Mouse (Mus musculus): ENCODE data around the gene Stk11. TPM values are rescaled to one million over a fixed set of nuclear protein-coding genes. Genes with fewer than 3 reads are reported as not detected.
A peak's percentile ranks its signal among the peaks of the same experiment; 100 is the strongest.

Stk11 gene
- polyA plus RNA-seq, 1 experiment from 2014 or later: 18.3 TPM

DNA sequence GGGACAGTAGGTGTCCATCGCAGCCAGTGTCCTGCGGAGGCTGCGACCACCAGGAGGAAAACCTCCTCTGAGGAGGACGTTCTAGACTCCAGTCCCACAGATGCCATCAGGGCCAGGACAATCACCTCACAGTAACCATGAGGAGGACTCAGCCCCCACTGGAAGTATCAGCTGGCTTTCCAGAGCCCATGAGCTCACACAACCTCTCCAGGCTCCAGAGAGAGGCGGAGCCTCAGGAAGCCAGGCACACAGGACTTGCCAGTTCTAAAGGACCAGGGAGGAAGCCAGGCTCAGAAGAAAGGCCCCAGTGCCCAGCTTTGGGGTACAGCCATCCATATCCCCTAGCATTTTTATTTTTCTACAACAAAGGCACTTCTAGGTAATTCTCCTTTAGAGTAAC is 20.1 kb upstream of the Stk11 start:
- no peak overlapping the region for H3K9ac ChIP-seq
- no peak overlapping the region for H3K4me3 ChIP-seq (replicated peaks)
- peaks cover 87% of the 10 kb centered on the region for H3K4me1 ChIP-seq (replicated peaks)
- peak overlapping the region; percentile 88; the same call in 1 of the 2 replicates for H3K27ac ChIP-seq
- H3K36me3 ChIP-seq: peaks cover 20% of the 10 kb centered on the region
- no peaks in the 10 kb centered on the region for H3K27me3 ChIP-seq
- 86% methylated on average over 5 of the region's 5 CpGs for WGBS (ENCODE audit: insufficient replicate concordance)
- DNase-seq (no peak), ATAC-seq (ENCODE audit: low read depth) (no peak)
- H3K9me3 ChIP-seq (replicated peaks): no peaks in the 10 kb centered on the region
- H3K4me2 ChIP-seq: no peak overlapping the region

DNA sequence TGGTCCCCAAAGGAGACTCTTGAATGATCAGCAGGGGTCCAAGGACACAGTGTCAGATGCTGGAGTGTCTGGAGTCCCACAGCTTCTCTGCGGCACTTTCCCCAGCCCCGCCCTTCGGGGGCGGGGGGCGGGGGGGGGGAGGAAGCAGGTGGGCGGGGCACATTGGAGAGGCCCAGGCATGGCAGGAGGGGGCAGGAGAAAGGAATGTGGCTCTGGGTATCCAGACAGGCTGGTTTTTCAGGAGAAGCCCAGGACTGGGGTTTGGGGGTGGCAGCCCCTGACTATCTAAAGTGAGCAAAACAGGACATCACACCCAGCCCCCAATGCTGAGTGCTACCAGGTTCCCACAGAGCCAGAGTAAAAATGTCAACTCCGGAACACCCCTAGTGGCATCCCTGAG is 18.3 kb upstream of the Stk11 start:
- DNase-seq: no peak

DNA sequence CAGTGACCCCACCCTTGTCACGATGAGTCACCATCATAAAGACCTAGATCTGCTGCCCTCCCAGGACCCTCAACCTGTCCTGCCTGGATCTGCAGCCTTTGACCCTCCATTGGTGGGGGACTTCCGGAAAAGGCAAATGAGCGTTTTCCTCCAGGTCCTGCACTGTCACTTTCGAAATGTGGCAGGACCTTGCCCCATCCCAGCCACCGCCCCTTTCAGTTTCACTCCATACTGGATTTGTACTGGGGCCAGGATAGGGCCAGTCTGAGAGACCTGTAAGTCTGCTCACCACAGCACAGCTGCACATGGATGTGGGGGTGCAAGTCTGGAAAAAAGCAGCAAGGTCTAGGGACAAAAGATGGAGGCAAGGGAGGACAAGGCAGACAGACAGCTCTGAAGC is 17.0 kb upstream of the Stk11 start:
- WGBS (ENCODE audit: insufficient replicate concordance): 61% methylated on average over 5 of the region's 5 CpGs
- no peaks in the 10 kb centered on the region for H3K27me3 ChIP-seq
- H3K4me3 ChIP-seq (replicated peaks): no peak overlapping the region; the same call in 1 of the 2 replicates
- H3K27ac ChIP-seq: peak overlapping the region; percentile 88
- ATAC-seq (ENCODE audit: low read depth) (no peak), DNase-seq (no peak)
- H3K4me1 ChIP-seq (replicated peaks): peaks cover 93% of the 10 kb centered on the region
- H3K9me3 ChIP-seq (replicated peaks): no peaks in the 10 kb centered on the region
- H3K4me2 ChIP-seq: peak overlapping the region; percentile 40
- H3K36me3 ChIP-seq: 0 out of 2 replicates have a peak, but pooled peaks cover 9% of the 10 kb centered on the region
- peak overlapping the region; percentile 52 for H3K9ac ChIP-seq

More for the DNA sequence above, 18.3 kb upstream of the Stk11 start:
- Histone ChIP-seq H3K36me3 (peaks cover 15% of the 10 kb centered on the region), H3K4me2 (peak overlapping the region; percentile 39), H3K4me3 (replicated peaks) (no peak overlapping the region), H3K4me1 (replicated peaks) (peaks cover 93% of the 10 kb centered on the region), H3K9ac (peak overlapping the region; percentile 50; the same call in 1 of the 2 replicates), H3K27me3 (no peaks in the 10 kb centered on the region), H3K27ac (peak overlapping the region; percentile 88), H3K9me3 (replicated peaks) (no peaks in the 10 kb centered on the region)
- ATAC-seq (ENCODE audit: low read depth): peak; percentile 20; the same call in 1 of the 2 replicates
- 17% methylated on average over 7 of the region's 7 CpGs for WGBS (ENCODE audit: insufficient replicate concordance)

DNA sequence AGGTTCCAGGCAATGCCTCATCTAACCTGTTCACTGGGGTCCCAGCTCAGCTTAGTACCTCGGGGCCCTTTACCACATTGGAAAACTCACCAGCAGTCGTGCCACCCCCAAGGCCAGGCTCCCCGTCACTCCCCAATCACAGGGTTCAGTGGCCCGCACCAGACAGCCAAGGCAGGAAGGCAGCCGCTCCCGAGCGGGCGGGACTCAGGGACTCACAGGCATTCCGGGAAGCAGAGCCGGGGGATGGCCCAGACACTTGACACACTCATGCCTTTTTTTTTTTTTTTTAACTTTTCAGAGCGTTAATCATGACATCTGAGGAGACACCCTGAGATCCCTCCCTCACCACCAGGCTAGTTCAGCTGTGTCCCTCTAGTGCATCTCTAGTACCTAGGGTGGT is 14.6 kb upstream of the Stk11 start:
- peaks cover 93% of the 10 kb centered on the region for H3K4me1 ChIP-seq (replicated peaks)
- H3K4me2 ChIP-seq: peak overlapping the region; percentile 89
- 46% methylated on average over 11 of the region's 11 CpGs for WGBS (ENCODE audit: insufficient replicate concordance)
- peak overlapping the region; percentile 88 for H3K27ac ChIP-seq
- H3K9me3 ChIP-seq (replicated peaks): no peaks in the 10 kb centered on the region
- ATAC-seq (ENCODE audit: low read depth): no peak
- H3K27me3 ChIP-seq: no peaks in the 10 kb centered on the region
- DNase-seq: no peak
- peak overlapping the region; percentile 98 for H3K9ac ChIP-seq
- H3K4me3 ChIP-seq (replicated peaks): peak overlapping the region; percentile 92
- 0 out of 2 replicates have a peak, but pooled peaks cover 4% of the 10 kb centered on the region for H3K36me3 ChIP-seq

DNA sequence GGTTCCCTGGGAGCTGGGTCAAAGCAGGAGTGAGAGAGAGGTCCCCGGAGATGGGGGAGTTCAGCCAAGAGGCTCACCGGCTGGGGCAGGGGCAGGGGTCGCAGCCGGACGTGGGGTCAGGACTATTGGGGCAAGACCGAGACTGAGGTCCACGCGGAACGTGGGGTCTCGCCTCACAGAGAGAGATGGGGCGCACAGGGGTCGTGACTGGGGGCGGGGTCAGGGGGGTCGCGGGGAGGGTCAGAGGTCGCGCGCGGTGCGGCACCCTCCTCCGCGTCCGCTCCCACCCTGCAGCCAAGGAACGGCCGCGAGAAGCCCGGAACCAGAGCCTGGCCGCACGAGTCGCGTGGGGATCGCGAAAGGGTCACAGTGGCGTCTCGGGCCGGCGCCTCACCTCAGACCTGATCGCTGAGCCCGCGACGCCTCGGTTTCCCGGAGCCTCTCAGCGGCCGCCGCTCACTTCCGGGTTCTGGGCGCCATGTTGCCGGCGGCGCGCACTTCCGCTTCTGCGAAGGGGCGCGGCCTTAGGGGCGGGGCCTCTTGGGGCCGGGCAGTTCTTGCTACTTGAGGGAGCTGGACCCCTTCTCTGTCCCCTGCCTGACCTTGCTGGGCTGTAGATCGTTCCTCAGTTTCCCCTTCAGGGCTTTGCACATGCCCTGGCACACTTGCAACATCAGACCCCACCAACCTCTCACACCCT is 13.2 kb upstream of the Stk11 start:
- peak overlapping the region; percentile 98 for H3K9ac ChIP-seq
- DNase-seq (peak; percentile 86), ATAC-seq (ENCODE audit: low read depth) (peak; percentile 76)
- H3K4me2 ChIP-seq: peak overlapping the region; percentile 89
- H3K4me3 ChIP-seq (replicated peaks): peak overlapping the region; percentile 92
- H3K36me3 ChIP-seq: 0 out of 2 replicates have a peak, but pooled peaks cover 4% of the 10 kb centered on the region
- H3K9me3 ChIP-seq (replicated peaks): no peaks in the 10 kb centered on the region
- H3K27me3 ChIP-seq: no peaks in the 10 kb centered on the region
- peak overlapping the region; percentile 88 for H3K27ac ChIP-seq
- under 1% methylated on average over 48 of the region's 59 CpGs for WGBS (ENCODE audit: insufficient replicate concordance)
- peaks cover 85% of the 10 kb centered on the region for H3K4me1 ChIP-seq (replicated peaks)

DNA sequence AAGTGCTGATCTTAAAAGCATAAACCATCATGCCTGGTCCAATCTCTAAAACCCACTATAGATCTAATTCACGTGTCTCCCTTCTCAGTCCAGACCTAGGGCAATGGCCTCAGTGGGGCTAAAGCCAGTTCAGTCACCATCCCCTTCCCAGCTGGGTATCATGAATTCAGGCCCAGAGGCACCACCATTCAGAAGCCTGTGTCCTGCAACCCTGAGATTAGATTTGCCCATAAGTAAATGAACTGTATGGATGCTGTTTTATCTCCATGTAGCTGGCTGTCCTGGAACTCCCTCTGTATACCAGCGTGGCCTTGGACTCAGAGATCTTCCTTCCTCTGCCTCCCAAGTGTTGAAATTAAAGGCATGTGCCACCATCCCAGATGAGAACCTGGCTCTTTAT is 12.6 kb upstream of the Stk11 start:
- 55% methylated on average over 2 of the region's 2 CpGs for WGBS (ENCODE audit: insufficient replicate concordance)
- peaks cover 84% of the 10 kb centered on the region for H3K4me1 ChIP-seq (replicated peaks)
- 0 out of 2 replicates have a peak, but pooled peaks cover 4% of the 10 kb centered on the region for H3K36me3 ChIP-seq
- H3K9me3 ChIP-seq (replicated peaks): no peaks in the 10 kb centered on the region
- H3K9ac ChIP-seq: peak overlapping the region; percentile 98
- peak; percentile 69 for ATAC-seq (ENCODE audit: low read depth)
- no peaks in the 10 kb centered on the region for H3K27me3 ChIP-seq
- H3K4me2 ChIP-seq: peak overlapping the region; percentile 89
- H3K4me3 ChIP-seq (replicated peaks): peak overlapping the region; percentile 92
- H3K27ac ChIP-seq: peak overlapping the region; percentile 88
- DNase-seq: peak; percentile 47

DNA sequence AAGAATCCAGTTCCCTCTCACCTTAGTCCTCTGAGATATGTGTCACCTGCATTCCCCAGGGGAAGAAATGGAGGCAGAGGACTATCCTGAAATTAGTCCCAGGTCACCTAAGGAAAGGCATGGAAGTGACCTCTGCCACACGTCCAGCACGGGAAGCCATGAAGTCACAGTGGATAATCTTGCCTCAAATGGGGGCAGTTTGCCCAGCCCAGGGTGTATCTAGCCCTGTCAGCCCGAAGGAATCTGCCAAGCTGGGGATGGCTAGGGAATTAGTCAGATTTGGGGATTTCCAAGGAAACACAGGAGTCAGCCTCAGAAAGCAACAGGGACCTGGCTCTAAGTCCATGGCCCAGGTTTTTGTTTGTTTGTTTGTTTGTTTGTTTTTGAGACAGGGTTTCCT is 11.4 kb upstream of the Stk11 start:
- H3K4me3 ChIP-seq (replicated peaks): no peak overlapping the region
- H3K36me3 ChIP-seq: 0 out of 2 replicates have a peak, but pooled peaks cover 4% of the 10 kb centered on the region
- 71% methylated on average over 3 of the region's 3 CpGs for WGBS (ENCODE audit: insufficient replicate concordance)
- H3K9ac ChIP-seq: no peak overlapping the region
- no peaks in the 10 kb centered on the region for H3K9me3 ChIP-seq (replicated peaks)
- DNase-seq (no peak), ATAC-seq (ENCODE audit: low read depth) (no peak)
- H3K4me2 ChIP-seq: no peak overlapping the region
- no peaks in the 10 kb centered on the region for H3K27me3 ChIP-seq
- peak overlapping the region; percentile 88 for H3K27ac ChIP-seq
- peaks cover 72% of the 10 kb centered on the region for H3K4me1 ChIP-seq (replicated peaks)

DNA sequence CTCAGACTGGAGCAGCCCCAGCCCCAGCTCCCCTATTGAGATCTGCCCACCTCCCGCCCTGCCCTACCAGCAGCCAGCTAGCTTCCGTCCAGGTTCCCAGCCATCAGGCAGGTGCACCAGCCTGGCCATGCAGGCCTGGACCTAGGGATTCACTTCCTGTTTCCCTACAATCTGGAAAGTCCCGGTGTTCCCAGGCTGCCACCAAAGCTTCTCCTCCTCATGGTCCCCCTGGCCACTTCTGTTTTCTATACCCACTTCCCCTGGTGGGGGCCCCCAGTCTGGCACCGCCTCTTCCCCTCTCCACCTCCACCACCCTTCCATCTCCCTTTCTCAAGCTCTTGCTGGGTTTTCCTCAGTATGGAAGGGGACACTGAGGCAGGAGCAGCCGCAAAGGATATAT is 10.1 kb upstream of the Stk11 start, which contains the start of gene Sbno2:
TSS of gene Sbno2 (minus strand) at position 112 of the 400 bp plus-strand sequence.
- Histone ChIP-seq H3K4me2 (peak within 1 kb of the TSS; percentile 8), H3K9ac (peak within 1 kb of the TSS; percentile 22), H3K9me3 (replicated peaks) (no peaks in the 10 kb centered on the region), H3K4me1 (replicated peaks) (peaks cover 67% of the 10 kb centered on the region), H3K27me3 (no peaks in the 10 kb centered on the region), H3K4me3 (replicated peaks) (no peak within 1 kb of the TSS), H3K27ac (peak within 1 kb of the TSS; percentile 88), H3K36me3 (no peaks in the 10 kb centered on the region)
- 65% methylated on average over 5 of the region's 5 CpGs for WGBS (ENCODE audit: insufficient replicate concordance)
- no peak for DNase-seq
- ATAC-seq (ENCODE audit: low read depth): no peak

DNA sequence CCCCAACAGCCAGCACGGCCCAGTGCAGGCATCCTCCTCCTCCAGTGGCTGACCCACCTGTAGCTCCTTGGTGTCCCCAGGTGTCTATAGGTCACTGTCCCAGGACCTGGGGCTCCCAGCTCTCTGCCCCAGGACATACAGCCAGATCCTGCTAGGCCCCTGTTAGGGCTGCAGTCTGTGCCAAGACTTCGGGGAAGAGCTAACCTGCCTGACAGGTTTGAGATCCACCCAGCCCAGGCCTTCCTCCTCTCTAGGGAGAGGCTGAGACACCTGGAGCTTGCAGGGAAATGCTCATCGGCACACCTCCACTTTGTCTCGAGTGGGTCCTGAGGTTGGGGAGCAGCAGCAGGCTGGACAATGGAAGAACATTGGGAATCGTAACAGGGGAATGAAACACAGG is 9.7 kb upstream of the Stk11 start:
- Histone ChIP-seq H3K27me3 (no peaks in the 10 kb centered on the region), H3K36me3 (no peaks in the 10 kb centered on the region), H3K4me2 (peak overlapping the region; percentile 6; the same call in 1 of the 2 replicates), H3K27ac (no peak overlapping the region), H3K9ac (peak overlapping the region; percentile 17; the same call in 1 of the 2 replicates), H3K9me3 (replicated peaks) (no peaks in the 10 kb centered on the region), H3K4me3 (replicated peaks) (no peak overlapping the region), H3K4me1 (replicated peaks) (peaks cover 63% of the 10 kb centered on the region)
- ATAC-seq (ENCODE audit: low read depth): no peak
- 60% methylated on average over 5 of the region's 5 CpGs for WGBS (ENCODE audit: insufficient replicate concordance)
- no peak for DNase-seq

DNA sequence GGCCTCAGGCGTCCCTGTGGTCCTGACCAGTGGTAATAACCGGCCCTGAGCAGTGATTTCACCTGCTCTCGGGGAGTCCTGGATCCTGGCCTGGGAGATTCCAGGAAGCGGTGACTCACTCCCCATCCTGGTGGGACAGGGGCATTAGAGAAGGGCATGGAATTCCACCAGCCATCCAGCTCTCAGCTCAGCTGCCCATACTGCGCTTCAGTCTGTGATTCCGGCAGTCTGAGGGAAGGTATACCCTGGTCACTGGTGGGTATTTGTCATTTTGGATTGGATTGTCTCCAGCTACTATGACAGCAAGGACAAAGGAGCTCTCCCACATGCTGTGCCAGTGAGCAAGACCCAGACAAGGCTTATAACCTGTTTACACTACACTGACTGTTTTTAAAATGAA is 7.9 kb upstream of the Stk11 start:
- Histone ChIP-seq H3K4me1 (replicated peaks) (peaks cover 50% of the 10 kb centered on the region), H3K4me3 (replicated peaks) (no peak overlapping the region), H3K9ac (peak overlapping the region; percentile 1; the same call in 1 of the 2 replicates), H3K27me3 (no peaks in the 10 kb centered on the region), H3K36me3 (no peaks in the 10 kb centered on the region), H3K4me2 (no peak overlapping the region), H3K27ac (0 out of 2 replicates have a peak overlapping the region, but pooled peaks have one; percentile 2), H3K9me3 (replicated peaks) (no peaks in the 10 kb centered on the region)
- 76% methylated on average over 6 of the region's 6 CpGs for WGBS (ENCODE audit: insufficient replicate concordance)
- ATAC-seq (ENCODE audit: low read depth) (no peak), DNase-seq (no peak)

DNA sequence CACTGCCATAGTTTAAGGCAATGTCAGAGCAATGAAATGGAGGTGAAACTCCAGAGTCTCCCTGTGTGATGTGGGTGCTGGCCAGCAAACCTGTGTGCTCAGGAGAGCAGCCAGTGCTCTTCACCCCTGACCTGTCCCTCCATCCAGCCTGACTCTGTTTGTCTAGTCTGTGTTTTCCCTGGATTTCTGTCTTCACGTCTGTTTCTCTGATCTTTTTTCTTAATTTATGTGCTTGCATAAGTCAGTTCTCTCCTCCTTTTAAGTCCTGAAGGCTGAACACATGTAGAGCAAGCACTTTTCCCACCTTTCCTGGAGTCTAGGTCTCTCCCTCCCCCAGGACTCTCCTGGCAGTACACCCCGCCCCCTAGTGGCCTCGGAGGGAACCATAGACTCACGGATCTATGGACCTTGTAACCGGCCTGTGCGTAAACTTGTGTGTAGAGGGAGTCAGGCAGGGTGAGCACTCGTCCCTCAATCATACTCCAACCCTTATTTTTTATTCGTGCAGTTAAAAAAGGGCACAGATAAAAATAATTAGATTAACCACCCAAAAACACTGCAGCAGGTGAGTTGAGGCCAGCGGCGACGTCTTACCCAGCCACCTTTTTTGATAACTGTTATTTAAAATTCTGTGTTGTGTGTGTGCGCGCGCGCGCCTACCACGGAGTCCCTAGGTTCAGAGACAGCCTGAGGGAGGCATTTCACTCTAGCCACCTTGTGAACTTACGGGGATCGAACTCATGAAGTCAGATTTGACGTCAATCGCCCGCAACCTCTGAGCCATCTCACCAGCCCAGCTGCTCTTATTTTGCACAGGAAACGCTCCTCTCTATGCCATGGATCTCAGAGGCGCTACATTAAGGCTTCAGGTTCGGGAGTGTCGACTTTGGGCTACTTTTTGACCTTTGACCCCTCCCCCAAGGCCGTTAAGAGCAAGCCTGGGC is 990 bp upstream of the Stk11 start:
- ATAC-seq (ENCODE audit: low read depth): peak; percentile 59

More for the DNA sequence above, 990 bp upstream of the Stk11 start:
- 2% methylated on average over 27 of the region's 27 CpGs for WGBS (ENCODE audit: insufficient replicate concordance)
- Histone ChIP-seq H3K4me3 (replicated peaks) (peak overlapping the region; percentile 71), H3K27me3 (no peaks in the 10 kb centered on the region), H3K36me3 (peaks cover 24% of the 10 kb centered on the region), H3K27ac (peak overlapping the region; percentile 97), H3K4me2 (peak overlapping the region; percentile 87), H3K9ac (peak overlapping the region; percentile 90), H3K4me1 (replicated peaks) (peaks cover 49% of the 10 kb centered on the region), H3K9me3 (replicated peaks) (no peaks in the 10 kb centered on the region)
- DNase-seq: peak; percentile 87
